Mouse (Mus musculus): ENCODE measurements around the gene Plb1. TPM values are rescaled to one million over a fixed set of nuclear protein-coding genes. Genes with fewer than 3 reads are reported as not detected.

Plb1 gene
- total and polyA plus RNA-seq, 2 experiments from 2014 or later: 0.10 to 0.16 TPM

GRCm38 (mm10) chr5:32349718-32350117 is 117.2 kb downstream of the Plb1 start:
- ATAC-seq: no peak
- 92% methylated on average over 3 of the region's 3 CpGs for WGBS
- Histone ChIP-seq H3K27ac (no peak overlapping the region), H3K9me3 (ENCODE audit: low read length) (no peaks in the 10 kb centered on the region), H3K27me3 (ENCODE audit: insufficient read depth, low read length) (no peaks in the 10 kb centered on the region), H3K4me3 (ENCODE audit: low read length) (no peak overlapping the region), H3K36me3 (ENCODE audit: insufficient read depth, low read length) (no peaks in the 10 kb centered on the region), H3K4me2 (ENCODE audit: low read depth, low read length) (no peak overlapping the region), H3K9ac (replicated peaks; ENCODE audit: low read length) (no peak overlapping the region), H3K4me1 (ENCODE audit: insufficient read depth, low read length) (no peaks in the 10 kb centered on the region)
- DNase-seq (ENCODE audit: low spot score): no peak
- no peak for TF ChIP-seq CTCF (IDR thresholded peaks at IDR 0.05; ENCODE audit: low read depth)

GRCm38 (mm10) chr5:32350551-32351256 is 118.2 kb downstream of the Plb1 start:
- no peak overlapping the region for H3K4me3 ChIP-seq (ENCODE audit: low read length)
- no peaks in the 10 kb centered on the region for H3K4me1 ChIP-seq (ENCODE audit: insufficient read depth, low read length)
- no peak overlapping the region for H3K4me2 ChIP-seq (ENCODE audit: low read depth, low read length)
- no peaks in the 10 kb centered on the region for H3K27me3 ChIP-seq (ENCODE audit: insufficient read depth, low read length)
- no peak overlapping the region for H3K9ac ChIP-seq (replicated peaks; ENCODE audit: low read length)
- H3K27ac ChIP-seq: no peak overlapping the region
- WGBS: 84% methylated on average over 3 of the region's 3 CpGs
- DNase-seq (ENCODE audit: low spot score): no peak
- no peaks in the 10 kb centered on the region for H3K9me3 ChIP-seq (ENCODE audit: low read length)
- TF ChIP-seq CTCF (IDR thresholded peaks at IDR 0.05; ENCODE audit: low read depth): no peak
- H3K36me3 ChIP-seq (ENCODE audit: insufficient read depth, low read length): no peaks in the 10 kb centered on the region
- ATAC-seq: no peak

- H3K9ac ChIP-seq (replicated peaks; ENCODE audit: low read length): no peak overlapping the region
- H3K4me3 ChIP-seq (ENCODE audit: low read length): no peak overlapping the region
- H3K4me1 ChIP-seq (ENCODE audit: insufficient read depth, low read length): no peaks in the 10 kb centered on the region
- ATAC-seq: no peak
- no peak overlapping the region for H3K27ac ChIP-seq
- peak; percentile 23 for DNase-seq (ENCODE audit: low spot score)
- H3K4me2 ChIP-seq (ENCODE audit: low read depth, low read length): no peak overlapping the region
- 68% methylated on average over 4 of the region's 4 CpGs for WGBS
- TF ChIP-seq CTCF (IDR thresholded peaks at IDR 0.05; ENCODE audit: low read depth): no peak
- no peaks in the 10 kb centered on the region for H3K27me3 ChIP-seq (ENCODE audit: insufficient read depth, low read length)
- no peaks in the 10 kb centered on the region for H3K36me3 ChIP-seq (ENCODE audit: insufficient read depth, low read length)
- H3K9me3 ChIP-seq (ENCODE audit: low read length): no peaks in the 10 kb centered on the region
Measured at GRCm38 (mm10) chr5:32351721-32352465, 119.4 kb downstream of the Plb1 start.

DNA sequence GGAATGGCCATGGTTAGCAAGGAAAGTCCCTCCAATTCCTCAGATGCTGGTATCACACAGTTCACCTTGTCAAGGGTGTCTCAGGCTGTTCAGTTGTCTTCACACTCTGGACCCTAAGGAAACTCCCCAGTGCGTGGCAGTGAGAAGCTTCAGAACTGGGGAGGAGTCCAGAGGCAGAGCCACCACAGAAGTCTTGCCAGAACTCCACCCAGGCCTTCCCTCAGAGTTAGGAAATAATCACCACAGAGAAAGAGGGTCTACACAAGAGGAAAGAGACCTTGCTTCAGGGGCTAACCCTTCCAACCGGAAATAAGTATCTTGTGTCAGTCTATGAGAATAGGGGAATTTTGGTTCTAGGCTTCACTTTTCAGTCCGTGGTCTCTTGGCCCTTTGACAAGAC is 120.3 kb downstream of the Plb1 start:
- no peak for DNase-seq (ENCODE audit: low spot score)
- no peaks in the 10 kb centered on the region for H3K9me3 ChIP-seq (ENCODE audit: low read length)
- H3K27ac ChIP-seq: no peak overlapping the region

DNA sequence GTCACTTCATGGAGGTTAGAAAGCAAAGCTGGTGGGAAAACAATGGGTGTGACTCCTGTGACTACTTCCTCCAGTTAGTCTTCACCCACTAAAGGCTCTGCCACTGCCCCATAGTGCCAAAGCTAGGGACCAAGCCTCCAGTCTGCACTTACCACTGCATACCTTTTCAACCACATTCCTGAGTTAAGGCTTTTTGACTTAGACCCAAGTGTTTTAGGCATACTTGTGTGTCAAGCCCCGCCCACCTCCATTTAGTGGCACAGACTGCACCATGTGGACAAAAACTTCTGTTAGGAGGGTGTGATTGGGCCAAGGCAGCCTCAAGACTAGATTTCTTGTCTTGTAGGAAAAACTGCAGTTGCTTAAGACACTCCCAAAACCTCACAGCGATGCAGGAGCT is 120.8 kb downstream of the Plb1 start:
- no peaks in the 10 kb centered on the region for H3K4me1 ChIP-seq (ENCODE audit: insufficient read depth, low read length)
- no peak for DNase-seq (ENCODE audit: low spot score)
- no peak overlapping the region for H3K27ac ChIP-seq
- TF ChIP-seq CTCF (IDR thresholded peaks at IDR 0.05; ENCODE audit: low read depth): no peak
- no peaks in the 10 kb centered on the region for H3K36me3 ChIP-seq (ENCODE audit: insufficient read depth, low read length)
- H3K9ac ChIP-seq (replicated peaks; ENCODE audit: low read length): no peak overlapping the region
- WGBS: 85% methylated on average over 2 of the region's 2 CpGs
- no peaks in the 10 kb centered on the region for H3K27me3 ChIP-seq (ENCODE audit: insufficient read depth, low read length)
- no peaks in the 10 kb centered on the region for H3K9me3 ChIP-seq (ENCODE audit: low read length)
- ATAC-seq: no peak
- no peak overlapping the region for H3K4me2 ChIP-seq (ENCODE audit: low read depth, low read length)
- H3K4me3 ChIP-seq (ENCODE audit: low read length): no peak overlapping the region

More for the DNA sequence above, 120.3 kb downstream of the Plb1 start:
- ATAC-seq: no peak
- Histone ChIP-seq H3K4me1 (ENCODE audit: insufficient read depth, low read length) (no peaks in the 10 kb centered on the region), H3K4me3 (ENCODE audit: low read length) (no peak overlapping the region), H3K9ac (replicated peaks; ENCODE audit: low read length) (no peak overlapping the region), H3K4me2 (ENCODE audit: low read depth, low read length) (no peak overlapping the region), H3K27me3 (ENCODE audit: insufficient read depth, low read length) (no peaks in the 10 kb centered on the region), H3K36me3 (ENCODE audit: insufficient read depth, low read length) (no peaks in the 10 kb centered on the region)
- 79% methylated on average over 3 of the region's 3 CpGs for WGBS
- TF ChIP-seq CTCF (IDR thresholded peaks at IDR 0.05; ENCODE audit: low read depth): no peak

DNA sequence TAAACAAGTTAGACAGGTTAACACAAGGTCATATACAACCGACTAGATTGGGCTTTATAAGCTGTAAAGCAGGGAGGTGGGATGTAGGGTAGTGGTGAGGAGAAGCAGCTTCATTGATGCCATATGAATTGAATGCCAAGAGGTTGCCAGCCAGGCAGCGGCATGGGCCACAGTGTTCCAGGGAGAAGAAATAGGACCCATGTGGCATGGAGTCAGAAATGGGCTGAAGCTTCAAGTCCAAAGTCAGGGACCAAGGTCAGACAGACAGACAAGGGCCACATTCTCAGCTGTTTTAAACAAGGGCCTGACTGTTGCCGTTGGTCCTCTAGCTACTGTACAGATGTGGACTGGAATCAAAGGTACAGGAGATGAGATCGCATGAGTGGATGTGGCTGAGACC is 128.0 kb downstream of the Plb1 start:
- ATAC-seq (no peak), DNase-seq (ENCODE audit: low spot score) (no peak)
- no peak overlapping the region for H3K9ac ChIP-seq (replicated peaks; ENCODE audit: low read length)
- H3K4me2 ChIP-seq (ENCODE audit: low read depth, low read length): no peak overlapping the region
- H3K27ac ChIP-seq: no peak overlapping the region
- no peaks in the 10 kb centered on the region for H3K27me3 ChIP-seq (ENCODE audit: insufficient read depth, low read length)
- H3K4me1 ChIP-seq (ENCODE audit: insufficient read depth, low read length): no peaks in the 10 kb centered on the region
- H3K36me3 ChIP-seq (ENCODE audit: insufficient read depth, low read length): no peaks in the 10 kb centered on the region
- H3K9me3 ChIP-seq (ENCODE audit: low read length): no peaks in the 10 kb centered on the region
- no peak for TF ChIP-seq CTCF (IDR thresholded peaks at IDR 0.05; ENCODE audit: low read depth)
- 86% methylated on average over 4 of the region's 4 CpGs for WGBS
- H3K4me3 ChIP-seq (ENCODE audit: low read length): no peak overlapping the region

All from hindbrain, postnatal 0 days (tissue).